Mouse (Mus musculus): ENCODE data around the gene Foxp1.

DNA sequence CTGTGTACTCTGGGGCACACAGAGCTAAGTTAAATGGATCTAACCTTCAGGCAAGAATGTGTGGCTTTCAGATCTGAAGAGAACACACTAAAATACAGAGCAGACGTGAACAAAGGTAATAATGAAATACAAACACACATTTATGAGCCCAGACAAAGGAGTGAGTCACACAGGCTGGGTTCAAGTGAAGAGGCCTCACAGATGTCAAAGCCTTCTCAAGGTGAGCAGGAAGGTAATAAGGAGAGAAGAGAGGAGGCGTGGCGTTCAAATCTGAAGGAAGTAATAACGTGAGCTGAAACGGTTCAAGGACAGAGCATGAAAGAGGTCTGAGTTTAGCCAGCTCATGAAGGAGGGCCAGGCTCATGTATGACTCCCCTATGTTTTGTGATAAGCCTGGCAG lies 301.4 kb downstream of the Foxp1 start:
- no peak for TF ChIP-seq EP300 (IDR thresholded peaks at IDR 0.05; ENCODE audit: low read depth)
- TF ChIP-seq CTCF (IDR thresholded peaks at IDR 0.05; ENCODE audit: low read depth) = no peak
